Mouse (Mus musculus) C3H10T1/2 (cell line): Measurements from ENCODE around the gene Gm21244. TPM values are rescaled to one million over a fixed set of nuclear protein-coding genes. Genes with fewer than 3 reads are reported as not detected.

Experiments
- polyA plus RNA-seq, 2 experiments: library from polyadenylated mRNA; unstranded; fragments of >200 nt; fragmentation: generic; extraction: Trizol; gene quantifications; one replicate each; pipeline ENCODE4 v1.2.1; 2012; ENCODE audit warnings: missing spikeins in 2 of 2

The Gm21244 gene
- not detected for polyA plus RNA-seq

GRCm38 (mm10) chrY:7169193-7169592 lies at the start of gene Gm21244:
TSS of gene Gm21244 (minus strand) at chrY:7169293.

Other genes with a start within 250 kb of the Gm21244 start
- not detected for gene Gm28998, start 84.5 kb upstream of the Gm21244 start, polyA plus RNA-seq
- gene Gm21788, start 235.7 kb upstream of the Gm21244 start, polyA plus RNA-seq: not detected